8 mouse cellular contexts compared by ENCODE assay signal in the genomic region with DNA sequence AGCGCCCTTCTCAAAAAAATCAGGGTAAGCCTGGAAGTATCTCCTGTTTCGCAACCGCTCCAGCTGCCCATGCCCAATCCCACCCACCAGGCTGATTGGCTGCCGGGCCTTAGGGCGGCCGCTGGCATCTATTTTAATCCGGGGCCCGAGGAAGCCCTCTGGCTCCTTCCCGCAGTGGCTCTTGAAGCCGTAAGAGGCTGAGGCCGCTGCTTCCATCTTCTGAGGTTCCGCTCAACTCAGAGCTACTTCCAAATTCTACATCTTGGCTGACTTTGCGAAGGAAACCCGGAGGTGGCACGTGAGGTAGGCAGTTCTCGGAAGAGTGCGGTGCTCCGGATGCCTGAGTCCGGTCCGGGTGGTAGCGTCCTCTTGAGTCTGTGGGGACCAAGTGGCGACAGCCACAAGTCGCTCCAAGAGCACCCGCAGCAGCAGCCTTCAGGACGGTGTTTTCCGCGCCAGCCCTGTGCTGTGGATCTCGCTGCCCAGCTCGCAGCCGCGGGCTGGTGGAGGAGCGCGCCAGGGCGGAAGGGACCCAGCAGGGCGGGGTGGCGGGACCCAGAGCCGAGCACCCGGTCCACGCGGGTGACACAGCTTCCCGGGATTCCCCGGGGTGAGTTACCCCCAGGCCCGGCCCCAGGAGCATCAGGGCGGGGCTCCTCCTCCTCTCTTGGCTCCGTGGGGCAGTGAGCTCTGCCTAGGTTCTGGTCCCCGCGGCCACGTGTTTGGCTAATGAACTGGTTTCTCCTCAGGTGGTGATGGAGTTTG. TPM values are rescaled to one million over a fixed set of nuclear protein-coding genes. Genes with fewer than 3 reads are reported as not detected.
A peak's percentile ranks its signal among the peaks of the same experiment; 100 is the strongest.
DNase-seq lines count a peak whose midpoint lies in the region; ATAC-seq lines count a peak whose summit lies in the region.

Gene Abcb1b, plus strand, starts transcription at position 161 of the 765 bp plus-strand sequence.

- peak; percentile 86 for ATAC-seq in megakaryocyte, adult 5-6 weeks (ENCODE audit: poor library complexity, severe bottlenecking)

- intact Hi-C loops in gastrocnemius, postnatal 14 days (cut with DNase I; ENCODE audit: low total_unique reads): no loop called here

- peak; percentile 71 to 79 for DNase-seq in adrenal gland, adult 18-20 months (ENCODE audit: low spot score in 2 of 2)
- peak; percentile 68 for DNase-seq in embryo, embryonic 10.5 days (ENCODE audit: low spot score)
- peak; percentile 52 for DNase-seq in gastrocnemius, postnatal 14 days
- DNase-seq in induced T-regulatory cell, adult 2 months (ENCODE audit: low read depth): peak; percentile 78
- DNase-seq in left cerebral cortex, adult 9 months (ENCODE audit: low spot score in 2 of 2): peak; percentile 11 to 62
- DNase-seq in right cerebral cortex, adult 18-20 months: peak; percentile 44
- DNase-seq in urinary bladder, postnatal 25 days (ENCODE audit: low spot score): peak; percentile 29

RNA-seq across cellular contexts. Expression of gene Abcb1b, which starts in this region (rescaled TPM):
- total RNA-seq in adrenal gland, adult 18-20 months (2021): 1,000 to 10,000 TPM; 1,162 to 1,188 TPM
- 1 to 10 TPM in 1 of 2 experiments, under 1 TPM in 1; 0.78 to 1.6 TPM for total RNA-seq in gastrocnemius, postnatal 14 days (2021)
- total RNA-seq in megakaryocyte, adult 5-6 weeks (2015): 7.2 and 7.9 TPM in 2 replicates
- total RNA-seq in megakaryocyte, adult 5-6 weeks (2017): 17.8 and 29.7 TPM in 2 replicates

Comparison
In these comparisons a context has a peak if more than half of its experiments do, and no peak if none do; other contexts are left out.
1. Peak in every context shown above with its lines: DNase-seq and ATAC-seq.
2. RNA of gene Abcb1b (total RNA-seq): 1,162 to 1,188 TPM in adrenal gland, adult 18-20 months; 7.2 to 29.7 TPM in megakaryocyte, adult 5-6 weeks and 0.78 to 1.6 TPM in gastrocnemius, postnatal 14 days; every median in the first group is over 10 times any median in the second.